Mouse (Mus musculus): Measurements from ENCODE around the gene Cd300lb.

- TF ChIP-seq EP300 (IDR thresholded peaks at IDR 0.05; ENCODE audit: low read length) (no peak), MAZ (IDR thresholded peaks at IDR 0.05; ENCODE audit: low read depth, low read length) (no peak), IRF4 (IDR thresholded peaks at IDR 0.05; ENCODE audit: low read depth, low read length) (no peak), USF2 (conservative IDR thresholded peaks at IDR 0.05; ENCODE audit: low read depth, low read length) (no peak), CTCF (conservative IDR thresholded peaks at IDR 0.05 in 1 of 2, IDR thresholded peaks at IDR 0.05 in 1 of 2; ENCODE audit: low read depth in 2 of 2, low read length in 2 of 2) (no peak), UBTF (IDR thresholded peaks at IDR 0.05; ENCODE audit: low read depth, low read length) (no peak), POLR2A (IDR thresholded peaks at IDR 0.05; ENCODE audit: low read depth, low read length) (no peak), ETS1 (conservative IDR thresholded peaks at IDR 0.05; ENCODE audit: low read depth, low read length) (no peak), POLR2AphosphoS2 (IDR thresholded peaks at IDR 0.05; ENCODE audit: low read depth, low read length) (no peak), KAT2A (IDR thresholded peaks at IDR 0.05; ENCODE audit: insufficient replicate concordance, low read length) (no peak), NELFE (IDR thresholded peaks at IDR 0.05; ENCODE audit: low read depth, low read length) (no peak), GABPA (IDR thresholded peaks at IDR 0.05; ENCODE audit: insufficient replicate concordance, low read depth, low read length) (no peak)
These were observed at the start of gene Cd300lb for GRCm38 (mm10) chr11:114934144-114934543.

All from CH12.LX (cell line).